In genomic region chr4:72285112-72285675, GRCm38 (mm10) we compare ENCODE assay signal across 26 mouse cellular contexts.
DNase-seq lines count a peak whose midpoint lies in the region; ATAC-seq lines count a peak whose summit lies in the region.
"Had no signal": no experiment of that assay in that cellular context is flagged by ENCODE, and none has a peak within 500 bp of the region (broad histone marks: within the 10 kb centered on the region; RNA-seq: fewer than 3 reads in every experiment).

No protein-coding gene starts in this region.

- H3K9ac ChIP-seq in forebrain, embryonic 16.5 days (replicated peaks; ENCODE audit: low read depth, low read length), result no peak overlapping the region
- no peak overlapping the region for H3K9ac ChIP-seq in forebrain, embryonic 13.5 days
- H3K9ac ChIP-seq: hindbrain, embryonic 13.5 days; kidney, embryonic 15.5 days; liver, embryonic 12.5 days; liver, postnatal 0 days had no signal

- no peaks in the 10 kb centered on the region for H3K27me3 ChIP-seq in forebrain, embryonic 10.5 days (ENCODE audit: poor library complexity, severe bottlenecking)
- no peaks in the 10 kb centered on the region for H3K27me3 ChIP-seq in forebrain, embryonic 16.5 days (replicated peaks; ENCODE audit: control insufficient read depth, insufficient read depth, low read length)
- no peaks in the 10 kb centered on the region for H3K27me3 ChIP-seq in forebrain, embryonic 13.5 days
- H3K27me3 ChIP-seq in limb, embryonic 10.5 days (ENCODE audit: low read depth, poor library complexity, severe bottlenecking), result no peaks in the 10 kb centered on the region
- H3K27me3 ChIP-seq: hindbrain, embryonic 13.5 days; kidney, embryonic 15.5 days; liver, embryonic 12.5 days; megakaryocyte, embryonic 14.5 days had no signal

- H3K4me2 ChIP-seq in forebrain, embryonic 16.5 days (ENCODE audit: low read length), result no peak overlapping the region
- no peak overlapping the region for H3K4me2 ChIP-seq in forebrain, embryonic 13.5 days
- H3K4me2 ChIP-seq: heart, embryonic 11.5 days; hindbrain, embryonic 13.5 days; kidney, embryonic 15.5 days; liver, embryonic 12.5 days had no signal

- H3K4me1 ChIP-seq in forebrain, embryonic 10.5 days, result peaks cover 10% of the 10 kb centered on the region; the same call in 1 of the 2 replicates
- H3K4me1 ChIP-seq in forebrain, embryonic 16.5 days (replicated peaks; ENCODE audit: control insufficient read depth, insufficient read depth, low read length), result no peaks in the 10 kb centered on the region
- H3K4me1 ChIP-seq in forebrain, embryonic 13.5 days, result no peaks in the 10 kb centered on the region
- 0 out of 2 replicates have a peak, but pooled peaks cover 3% of the 10 kb centered on the region for H3K4me1 ChIP-seq in limb, embryonic 10.5 days
- H3K4me1 ChIP-seq: hindbrain, embryonic 13.5 days; kidney, embryonic 15.5 days; liver, embryonic 12.5 days; megakaryocyte, embryonic 14.5 days had no signal

- H3K36me3 ChIP-seq in forebrain, embryonic 10.5 days (replicated peaks), result no peaks in the 10 kb centered on the region
- no peaks in the 10 kb centered on the region for H3K36me3 ChIP-seq in forebrain, embryonic 16.5 days (ENCODE audit: control insufficient read depth, insufficient read depth)
- H3K36me3 ChIP-seq in forebrain, embryonic 13.5 days (ENCODE audit: poor library complexity, severe bottlenecking), result no peaks in the 10 kb centered on the region
- H3K36me3 ChIP-seq in limb, embryonic 10.5 days, result no peaks in the 10 kb centered on the region
- H3K36me3 ChIP-seq: hindbrain, embryonic 13.5 days; kidney, embryonic 15.5 days; liver, embryonic 12.5 days had no signal

- H3K27ac ChIP-seq in forebrain, embryonic 10.5 days, result peak overlapping the region; percentile 30; the same call in 1 of the 2 replicates
- H3K27ac ChIP-seq in forebrain, embryonic 16.5 days (ENCODE audit: low read length), result no peak overlapping the region
- no peak overlapping the region for H3K27ac ChIP-seq in forebrain, embryonic 13.5 days
- no peak overlapping the region for H3K27ac ChIP-seq in limb, embryonic 10.5 days
- H3K27ac ChIP-seq: hindbrain, embryonic 13.5 days; kidney, embryonic 15.5 days; liver, embryonic 12.5 days had no signal

- 64% methylated on average over 1 of the region's 1 CpGs for WGBS in forebrain, embryonic 10.5 days
- WGBS in forebrain, embryonic 16.5 days, result 36% methylated on average over 1 of the region's 1 CpGs
- 40% methylated on average over 1 of the region's 1 CpGs for WGBS in forebrain, embryonic 13.5 days
- WGBS in limb, embryonic 10.5 days, result 54% methylated on average over 1 of the region's 1 CpGs

- peaks cover 4% of the 10 kb centered on the region; the same call in 1 of the 2 replicates for H3K9me3 ChIP-seq in forebrain, embryonic 10.5 days
- H3K9me3 ChIP-seq in forebrain, embryonic 16.5 days (ENCODE audit: control insufficient read depth, low read length), result no peaks in the 10 kb centered on the region
- no peaks in the 10 kb centered on the region for H3K9me3 ChIP-seq in forebrain, embryonic 13.5 days (replicated peaks)
- no peaks in the 10 kb centered on the region for H3K9me3 ChIP-seq in limb, embryonic 10.5 days (replicated peaks)
- H3K9me3 ChIP-seq: hindbrain, embryonic 13.5 days; kidney, embryonic 15.5 days; liver, embryonic 12.5 days had no signal

- ATAC-seq in forebrain, embryonic 16.5 days, result no peak
- peak; percentile 70; the same call in 1 of the 2 replicates for ATAC-seq in forebrain, embryonic 13.5 days
- ATAC-seq: intestine, postnatal 0 days; liver, embryonic 12.5 days; liver, postnatal 0 days had no signal

- H3K4me3 ChIP-seq in forebrain, embryonic 10.5 days, result no peak overlapping the region
- no peak overlapping the region for H3K4me3 ChIP-seq in forebrain, embryonic 16.5 days (replicated peaks; ENCODE audit: low read length)
- H3K4me3 ChIP-seq in forebrain, embryonic 13.5 days, result no peak overlapping the region
- H3K4me3 ChIP-seq in limb, embryonic 10.5 days, result no peak overlapping the region
- H3K4me3 ChIP-seq: erythroblast, embryonic 14.5 days; hindbrain, embryonic 13.5 days; kidney, embryonic 15.5 days; liver, embryonic 12.5 days; megakaryocyte, embryonic 14.5 days had no signal

- no peak for DNase-seq in forebrain, embryonic 10.5 days (ENCODE audit: extremely low spot score, low spot score)
- peak; percentile 55 for DNase-seq in Muller cell, postnatal 12 days (ENCODE audit: inconsistent ontology term)
- peak; percentile 12 for DNase-seq in mesoderm, embryonic 11.5 days (ENCODE audit: low read depth, low spot score)
- no peak for DNase-seq in ovary, postnatal 36 days (ENCODE audit: low spot score)
- no peak for DNase-seq in left cerebral cortex, adult 9 months (ENCODE audit: low spot score in 2 of 2)
- no peak for DNase-seq in limb, embryonic 10.5 days (ENCODE audit: low spot score)
- DNase-seq: adrenal gland, postnatal 14 days; cerebellum, adult 18-20 months; gastrocnemius, postnatal 36 days; heart, adult 18-20 months; heart, postnatal 36 days; kidney, postnatal 25 days; liver, postnatal 0 days; lung, postnatal 36 days; right cerebral cortex, adult 18-20 months; spleen, adult 18-20 months; thymus, postnatal 14 days had no signal

Comparison
In these comparisons a context has a peak if more than half of its experiments do, and no peak if none do; other contexts are left out.
1. DNase-seq: peak in Muller cell, postnatal 12 days (single experiment) and mesoderm, embryonic 11.5 days (single experiment); none in forebrain, embryonic 10.5 days (single experiment), ovary, postnatal 36 days (single experiment), left cerebral cortex, adult 9 months (0 of 2) and limb, embryonic 10.5 days (single experiment).